Mouse (Mus musculus) left cerebral cortex, postnatal 10 days (tissue): ENCODE data around the gene Hrc. TPM values are rescaled to one million over a fixed set of nuclear protein-coding genes. Genes with fewer than 3 reads are reported as not detected.
"Not testable (repeated sequence)": the region's sequence is repeated elsewhere in the genome, so short reads cannot be mapped to it uniquely, and the experiment has no call there.

Experiments used
- DNase-seq, 2 experiments: peaks; one replicate each; pipeline ENCODE4 v3.0.0; 2021 to 2022; ENCODE audit warnings: low spot score in 2 of 2, mixed read lengths in 1 of 2; ENCODE audit errors: extremely low spot score in 1 of 2
- intact Hi-C: fragments of 180-260 bp; cut with DNase I; formaldehyde crosslinking; loops from one replicate; pipeline ENCODE4 v1.15.1; 2025
- total RNA-seq, 2 experiments: library from RNA; stranded (reverse); gene quantifications; 2 replicates each; pipeline ENCODE4 v1.2.3; 2021

Hrc gene
- total RNA-seq, 2 experiments from 2014 or later, result 0.99 to 1.3 TPM

- intact Hi-C loops, result not testable (repeated sequence)
- DNase-seq, result peak in 1 of 2 experiments; percentile 18
Observed at GRCm38 (mm10) chr7:45359081-45359480, 24.0 kb downstream of the Hrc start.

DNA sequence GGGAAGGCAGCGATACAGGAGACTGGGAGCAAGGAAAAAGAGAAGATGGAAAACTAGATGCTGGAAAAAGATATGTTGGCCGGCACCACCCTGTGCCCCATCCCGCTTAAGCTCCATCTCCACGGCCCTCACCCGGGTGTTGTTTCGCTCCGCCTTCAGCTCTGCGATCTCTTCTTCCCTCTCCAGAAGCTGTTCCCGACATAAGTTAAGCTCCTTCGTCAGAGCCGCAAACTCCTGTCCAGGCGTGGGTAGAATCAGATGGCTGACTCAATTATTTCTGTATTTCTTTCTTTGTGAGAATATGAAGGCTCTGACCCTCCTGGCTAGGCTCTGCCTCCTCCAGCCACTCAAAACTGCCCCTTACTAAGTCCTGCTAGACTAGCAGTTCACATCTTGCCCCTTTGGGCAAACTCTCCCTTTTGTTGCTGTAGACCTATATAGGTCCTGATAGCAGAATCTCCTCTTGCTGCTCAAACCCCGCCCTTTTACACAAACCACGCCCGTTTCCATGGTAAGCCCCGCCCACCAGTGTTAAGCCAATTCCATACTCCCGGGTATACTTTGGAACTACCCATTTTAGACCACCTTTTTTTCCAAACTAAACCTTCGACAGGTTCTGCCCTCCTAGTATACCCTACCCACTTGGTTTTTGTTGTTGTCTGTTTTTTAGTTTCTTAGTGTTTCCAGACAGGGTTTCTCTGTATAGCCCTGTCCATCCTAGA, 25.5 kb downstream of the Hrc start:
- intact Hi-C loops, result loop anchor here (10.0 kb wide), 1 partner anchor 196 kb away; the partner anchor contains the start of gene Slc17a7
- DNase-seq, result peak in 1 of 2 experiments; percentile 44

DNA sequence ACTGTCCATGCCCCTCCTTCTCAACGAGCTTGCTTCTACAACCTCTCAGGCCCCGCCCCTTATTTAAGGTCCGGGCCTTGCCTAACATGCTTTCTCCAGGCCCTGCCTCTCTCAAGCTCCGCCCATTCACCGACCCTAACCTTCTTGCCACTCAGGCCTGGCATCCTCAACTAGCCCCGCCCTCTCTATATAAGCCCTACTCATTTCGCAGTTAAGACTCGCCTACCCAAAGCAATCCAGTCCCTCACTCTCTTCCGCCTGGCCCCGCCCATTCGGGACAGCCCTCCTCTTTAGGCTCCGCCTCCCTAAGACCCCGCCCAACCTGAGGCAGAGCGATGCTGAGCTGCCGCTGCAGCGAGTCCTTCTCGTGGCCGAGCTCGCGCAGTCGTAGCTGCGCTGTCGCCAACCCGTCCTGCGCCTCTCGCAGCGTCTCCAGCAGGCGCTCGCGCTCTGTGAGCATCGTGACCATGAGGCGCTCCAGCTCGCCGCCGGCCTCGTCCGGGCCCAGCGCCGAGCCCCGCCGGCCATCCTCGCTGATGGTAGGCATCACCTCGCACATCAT, 26.2 kb downstream of the Hrc start:
- intact Hi-C loops, result loop anchor here (10.0 kb wide), 1 partner anchor 197 kb away; the partner anchor contains the start of gene Slc17a7
- DNase-seq, result peak; percentile 68 to 91

DNA sequence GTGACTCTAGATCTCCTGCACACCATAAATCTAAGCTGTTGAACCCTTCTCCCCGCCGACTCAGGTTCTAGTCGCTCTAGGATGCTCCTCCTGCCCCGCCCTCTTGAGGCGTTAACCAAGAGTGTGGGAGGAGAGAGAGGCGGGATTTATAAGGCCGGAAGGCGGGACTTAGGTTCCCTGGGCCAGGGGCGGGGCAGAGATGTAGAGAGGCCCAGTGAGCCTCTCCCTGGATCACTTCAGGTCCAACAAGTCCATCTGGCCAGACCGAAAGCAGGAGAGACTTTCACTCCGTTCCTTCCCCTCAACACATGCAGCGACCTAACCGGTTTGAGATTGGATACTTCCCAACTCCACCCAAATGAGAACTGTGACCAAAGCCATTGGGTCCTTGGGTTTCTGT, 27.7 kb downstream of the Hrc start:
- DNase-seq, result peak in 1 of 2 experiments; percentile 72
- intact Hi-C loops, result loop anchor here (10.0 kb wide), 1 partner anchor 198 kb away; the partner anchor contains the start of gene Slc17a7

DNA sequence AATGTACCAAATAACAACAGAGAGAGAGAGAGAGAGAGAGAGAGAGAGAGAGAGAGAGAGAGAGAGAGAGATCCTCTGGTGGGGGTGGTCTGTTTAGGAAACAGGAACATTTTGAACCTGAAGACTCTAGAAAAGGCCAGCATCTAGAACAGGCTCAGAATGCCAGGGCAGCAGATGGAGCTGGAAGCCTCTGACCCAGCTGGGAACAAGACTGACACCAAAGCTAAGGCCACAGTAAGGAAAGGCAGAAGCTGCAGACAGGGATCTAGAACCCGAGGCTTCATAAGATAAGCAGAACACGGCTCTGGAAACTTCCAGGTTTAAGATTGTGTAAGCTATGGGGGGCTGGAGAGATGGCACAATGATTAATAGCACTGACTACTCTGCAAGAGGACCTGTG, 28.9 kb downstream of the Hrc start:
- intact Hi-C loops, result loop anchor here (10.0 kb wide), 1 partner anchor 199 kb away; the partner anchor contains the start of gene Slc17a7

DNA sequence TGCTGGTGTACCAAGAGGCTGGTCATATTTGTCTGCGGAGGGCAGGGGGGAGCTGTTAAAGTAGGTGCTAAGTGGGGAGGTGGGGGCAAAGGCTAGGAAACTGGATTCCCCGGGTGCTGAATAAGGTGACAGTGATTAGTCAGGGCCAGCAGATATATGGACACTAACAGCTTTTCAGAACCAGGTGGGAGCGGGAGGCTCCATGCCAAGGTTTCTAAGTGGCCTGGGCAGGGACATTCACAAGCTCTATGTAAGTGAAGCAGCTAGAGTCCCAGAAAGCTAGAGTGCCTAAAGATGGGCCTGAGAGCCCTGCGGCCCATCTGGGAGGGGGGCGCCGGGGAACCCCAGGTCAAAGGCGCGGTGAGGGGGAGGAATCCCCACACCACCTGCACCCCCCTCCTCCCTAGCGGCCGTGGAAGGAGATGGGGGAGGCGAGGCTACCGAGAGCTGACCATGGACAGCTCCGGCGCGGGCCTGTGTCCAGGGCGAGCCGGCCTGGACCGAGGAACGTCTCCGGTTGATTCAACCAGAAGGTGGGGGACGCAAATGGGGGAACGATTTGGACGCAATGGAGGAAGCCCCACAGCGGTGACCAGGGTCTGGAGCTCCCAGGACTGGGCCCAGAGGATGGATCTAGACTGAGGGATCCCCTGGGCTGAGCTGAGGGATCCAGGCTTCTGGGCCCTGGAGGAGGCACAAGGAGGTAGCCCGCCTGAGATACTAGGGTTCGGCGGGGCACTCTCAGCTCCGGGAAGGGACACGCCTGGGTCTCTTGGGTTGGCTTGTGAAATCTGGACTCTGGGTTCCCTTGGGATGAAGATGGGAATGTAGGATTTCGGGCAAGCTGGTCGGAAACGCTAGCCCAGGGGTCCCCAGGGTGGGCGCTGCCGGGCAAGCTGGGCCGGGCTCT, 30.9 kb downstream of the Hrc start:
- intact Hi-C loops, result loop anchor here (10.0 kb wide), 1 partner anchor 201 kb away; the partner anchor contains the start of gene Slc17a7
- DNase-seq, result peak in 1 of 2 experiments; percentile 73

More for the DNA sequence above, 28.9 kb downstream of the Hrc start:
- DNase-seq, result peak in 1 of 2 experiments; percentile 10

DNA sequence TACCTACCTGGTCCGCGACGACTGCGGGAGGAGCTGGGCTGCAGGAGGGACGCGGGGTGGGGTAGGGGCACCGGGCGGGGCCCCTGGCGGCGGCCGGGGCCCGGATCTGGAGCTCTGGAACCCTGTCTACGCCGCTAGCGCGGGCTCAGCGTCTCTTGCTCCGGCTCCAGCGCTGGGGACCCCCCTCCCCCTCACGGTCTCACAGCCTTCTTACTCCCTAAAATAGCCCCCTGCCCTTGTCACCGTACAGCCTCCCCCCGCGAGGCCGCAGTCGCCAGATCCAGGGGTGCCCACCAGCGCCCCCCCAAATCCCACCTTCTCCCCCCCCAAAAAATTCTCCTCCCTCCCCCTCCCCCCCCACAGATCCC, 31.5 kb downstream of the Hrc start, which contains the start of gene Ppfia3:
Gene Ppfia3, minus strand, starts transcription at position 368 of the 368 bp plus-strand sequence.
- intact Hi-C loops, result loop anchor here (10.0 kb wide), 1 partner anchor 202 kb away; the partner anchor contains the start of gene Slc17a7
- no peak for DNase-seq

- intact Hi-C loops, result loop anchor here (10.0 kb wide), 1 partner anchor 202 kb away; the partner anchor contains the start of gene Slc17a7
- DNase-seq, result peak; percentile 98
Observed at GRCm38 (mm10) chr7:45367020-45367880, 32.2 kb downstream of the Hrc start.

GRCm38 (mm10) chr7:45368178-45368577, 33.1 kb downstream of the Hrc start:
- intact Hi-C loops, result loop anchor here (10.0 kb wide), 1 partner anchor 203 kb away; the partner anchor contains the start of gene Slc17a7
- peak in 1 of 2 experiments; percentile 45 for DNase-seq

DNA sequence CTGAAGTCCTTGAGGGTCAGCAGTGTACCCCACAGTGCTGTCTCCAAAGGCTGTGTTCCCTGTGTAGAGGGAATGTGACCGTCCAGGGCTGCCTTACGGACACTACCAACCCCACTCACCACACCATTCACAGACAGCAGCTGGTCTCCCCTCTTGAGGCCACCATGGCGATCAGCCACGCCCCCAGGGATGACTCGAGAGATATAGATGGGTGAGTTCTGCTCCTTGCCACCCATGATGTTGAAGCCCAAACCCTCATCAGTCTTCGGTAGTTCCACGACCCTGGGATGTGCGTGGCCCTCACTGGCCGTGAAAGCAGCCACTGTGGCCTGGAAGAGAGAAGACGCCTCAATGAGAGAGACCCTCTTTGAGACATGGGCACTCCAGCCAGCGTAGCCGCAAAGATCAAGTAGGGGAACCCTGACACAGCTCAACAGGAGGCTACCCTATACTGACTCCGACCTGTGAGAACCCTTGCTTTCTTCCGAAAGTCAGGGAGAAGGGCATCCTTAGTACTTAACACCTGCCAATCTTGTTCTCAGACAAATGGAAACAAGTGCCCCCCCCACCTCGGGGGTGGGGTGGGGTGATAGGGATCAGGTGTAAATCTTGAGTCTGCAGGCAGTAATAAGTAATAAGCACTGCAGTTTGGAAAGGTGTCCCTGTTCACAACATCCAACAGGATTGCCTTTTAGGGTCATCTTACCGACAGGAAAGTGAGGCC, 34.1 kb downstream of the Hrc start:
- intact Hi-C loops, result loop anchor here (10.0 kb wide), 1 partner anchor 204 kb away; the partner anchor contains the start of gene Slc17a7
- DNase-seq, result peak in 1 of 2 experiments; percentile 53

DNA sequence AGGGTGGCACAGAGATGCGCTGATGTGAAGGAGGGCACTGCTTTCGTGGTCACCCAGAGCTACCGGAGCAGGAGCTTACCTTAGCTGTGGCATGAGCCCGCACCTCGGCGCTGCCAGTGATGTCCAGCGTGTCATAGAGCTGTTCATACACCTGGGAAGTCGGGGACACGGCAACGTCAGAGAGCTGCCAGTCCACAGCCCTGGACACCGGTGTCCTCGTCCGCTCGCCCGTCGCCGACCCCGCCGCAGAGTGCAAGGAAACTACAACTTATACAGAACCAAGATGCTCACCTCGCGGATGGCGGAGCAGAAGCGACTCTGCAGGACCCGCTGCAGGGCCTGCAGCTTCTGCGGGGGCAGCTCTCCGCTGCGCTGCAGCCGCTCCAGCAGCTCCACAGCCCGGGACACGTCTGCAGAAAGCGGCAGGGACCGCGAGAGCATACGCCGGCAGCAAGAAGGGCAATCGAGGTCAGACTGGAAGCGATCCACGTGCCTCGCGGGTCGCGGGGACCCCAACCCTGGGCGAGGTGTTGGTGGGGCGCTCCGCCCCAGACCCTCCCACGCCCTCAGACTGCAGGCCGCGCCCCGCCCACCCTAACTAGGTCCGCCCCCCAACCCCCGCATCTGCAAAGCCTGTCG, 34.9 kb downstream of the Hrc start:
- intact Hi-C loops, result loop anchor here (10.0 kb wide), 1 partner anchor 205 kb away; the partner anchor contains the start of gene Slc17a7

DNA sequence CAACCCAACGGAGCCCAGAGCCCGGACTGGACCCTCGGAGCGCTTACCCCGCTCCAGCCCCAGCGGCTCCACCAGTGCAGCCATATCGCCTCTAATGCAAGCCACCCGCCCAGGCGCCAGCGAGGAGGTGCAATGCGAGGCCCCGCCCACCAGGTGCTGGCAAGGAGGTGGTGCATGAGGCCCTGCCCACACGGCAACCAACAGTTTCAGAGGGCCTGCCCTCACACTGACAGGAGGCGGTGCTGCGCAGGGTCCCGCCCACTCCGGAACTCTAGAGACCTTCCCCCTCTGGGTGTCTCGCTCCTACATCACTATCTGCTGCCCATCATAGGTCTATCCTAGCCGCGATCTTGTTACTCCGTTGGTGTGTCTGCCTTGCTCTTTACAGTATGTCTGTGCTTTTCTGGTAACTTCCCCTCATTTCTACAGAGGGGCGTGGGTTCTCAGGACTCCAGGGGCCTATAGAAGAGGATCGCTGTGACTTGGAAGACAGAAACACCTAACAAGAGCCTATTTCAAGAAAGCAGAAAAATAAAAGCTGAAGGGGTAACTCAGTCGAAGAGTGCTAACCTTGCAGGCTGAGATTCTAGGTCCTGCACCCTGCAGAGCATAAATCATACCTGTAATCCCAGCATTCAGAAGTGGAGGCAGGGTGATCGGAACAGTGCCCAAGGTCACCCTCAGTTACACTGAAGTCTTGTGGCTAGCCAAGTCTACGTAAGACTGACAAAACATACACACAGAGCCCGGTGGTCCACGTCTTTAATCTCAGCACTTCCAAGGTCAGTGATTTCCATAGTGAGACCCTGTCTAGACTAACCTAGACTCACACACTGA, 35.6 kb downstream of the Hrc start, which contains the start of gene Lin7b:
Gene Lin7b, minus strand, starts transcription at position 109 of the 837 bp plus-strand sequence.
- peak; percentile 88 to 93 for DNase-seq
- intact Hi-C loops, result no loop called here

More for the DNA sequence above, 34.9 kb downstream of the Hrc start:
- DNase-seq, result peak in 1 of 2 experiments; percentile 58

DNA sequence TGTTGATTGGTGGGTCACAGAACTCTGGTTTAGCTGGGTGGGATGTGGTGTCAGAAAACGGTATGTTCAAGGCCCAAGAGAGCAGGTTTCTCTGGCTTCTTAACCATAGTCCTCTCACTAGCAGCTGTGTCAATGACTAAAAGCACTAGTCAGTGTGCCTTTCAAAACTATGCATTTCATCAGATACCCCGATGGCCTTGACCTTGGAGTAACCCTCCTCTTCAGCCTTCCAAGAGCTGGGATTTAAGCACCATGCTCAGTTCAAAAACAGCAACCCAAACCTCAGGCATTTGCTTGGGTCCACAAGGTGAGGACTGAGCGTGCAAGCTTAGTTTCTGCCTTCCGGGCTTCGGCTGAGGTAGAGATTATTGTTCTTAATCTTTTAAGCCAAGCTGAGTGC, 37.3 kb downstream of the Hrc start:
- DNase-seq, result no peak
- intact Hi-C loops, result no loop called here

GRCm38 (mm10) chr7:45374620-45375019, 39.5 kb downstream of the Hrc start:
- intact Hi-C loops, result no loop called here
- DNase-seq, result peak in 1 of 2 experiments; percentile 14

DNA sequence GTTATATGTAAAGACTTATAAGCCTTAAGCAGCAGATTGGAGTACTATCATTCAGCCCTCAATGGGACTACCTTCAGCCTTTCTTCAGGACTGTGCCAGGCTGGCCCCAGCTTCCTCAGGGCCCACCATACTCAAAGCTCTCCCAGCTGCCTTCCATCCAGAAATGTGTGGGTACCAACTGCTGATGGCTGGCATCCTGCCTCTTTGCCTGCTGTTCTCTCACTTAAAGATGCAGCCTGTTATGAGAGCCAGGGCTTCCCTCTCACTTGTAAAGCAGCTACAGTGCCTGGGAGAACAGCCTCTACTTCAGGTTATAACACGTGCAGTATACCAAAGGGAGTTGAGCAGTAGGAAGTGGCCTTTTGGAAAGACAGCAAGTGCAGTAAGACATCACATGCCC, 41.0 kb downstream of the Hrc start:
- peak in 1 of 2 experiments; percentile 31 for DNase-seq
- intact Hi-C loops, result no loop called here

GRCm38 (mm10) chr7:45386077-45386476, 51.0 kb downstream of the Hrc start:
- DNase-seq, result no peak
- intact Hi-C loops, result no loop called here
